Mouse (Mus musculus) CD8-positive naive resting alpha-beta T cell, adult 57 days (primary cell): Measurements from ENCODE around the gene Adam6b. TPM values are rescaled to one million over a fixed set of nuclear protein-coding genes. Genes with fewer than 3 reads are reported as not detected.

ENCODE experiments used
- total RNA-seq: library from RNA; stranded (reverse); gene quantifications from one replicate; pipeline ENCODE4 v1.2.4, GENCODE M21; 2023

Gene Adam6b
- total RNA-seq: 2.8 TPM

DNA sequence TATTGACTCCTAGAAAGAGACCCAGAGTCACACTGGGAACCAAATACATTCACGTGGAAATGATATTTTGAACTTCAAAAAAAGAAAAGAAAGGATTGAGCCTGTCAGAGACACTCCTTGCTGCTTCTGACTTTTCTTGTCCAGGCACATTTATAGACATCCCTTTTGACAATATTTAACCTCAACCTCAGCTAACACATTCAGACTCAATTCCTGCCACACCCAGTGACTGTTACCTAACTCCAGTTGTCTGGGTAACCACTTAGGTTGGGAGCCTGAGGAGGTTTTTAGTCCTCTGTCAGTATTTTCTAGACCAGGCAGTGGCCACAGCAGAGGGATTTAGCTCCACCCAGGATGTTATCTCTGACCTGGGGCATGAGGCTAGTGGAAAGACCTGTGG, at the start of gene Adam6b:
Gene Adam6b (plus strand): TSS at position 301 of the 400 bp plus-strand sequence.

Other genes with a start within 250 kb of the Adam6b start
- not detected for gene Adam6a, start 54.4 kb downstream of the Adam6b start, total RNA-seq